Mouse (Mus musculus) liver, adult (tissue): Measurements from ENCODE around the gene Tbc1d16.

Source experiments
- GATA4 ChIP-seq: IDR thresholded peaks from 2 replicates; pipeline ENCODE4 v1.6.1; 2014; ENCODE audit warnings: mild to moderate bottlenecking, low read length; ENCODE audit not compliant: insufficient replicate concordance

Tbc1d16 gene

DNA sequence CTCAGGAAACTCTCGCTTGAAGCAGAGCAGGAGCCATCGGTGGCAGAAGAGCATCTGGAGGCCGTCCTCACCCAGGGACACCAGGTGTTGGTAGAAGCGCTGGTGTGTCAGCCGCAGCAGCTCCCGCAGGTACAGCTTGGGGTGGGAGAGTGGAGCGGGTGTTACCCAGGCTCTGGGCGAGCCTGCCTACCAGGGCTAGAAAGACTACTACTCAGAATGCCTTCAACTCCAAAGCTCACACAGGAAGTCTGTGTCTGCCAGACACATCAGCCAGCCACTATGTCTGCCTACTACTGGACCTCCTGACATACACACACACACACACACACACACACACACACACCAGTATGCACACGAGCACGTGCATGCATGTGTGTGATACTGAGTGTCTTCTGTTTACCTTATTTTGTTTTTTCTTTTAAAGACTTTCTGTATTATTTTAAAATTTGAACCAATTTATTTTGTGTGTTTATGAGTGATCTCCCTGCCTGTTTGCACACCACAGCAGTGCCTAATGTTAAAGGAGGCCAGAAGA lies 77.2 kb downstream of the Tbc1d16 start:
- no peak for TF ChIP-seq GATA4

DNA sequence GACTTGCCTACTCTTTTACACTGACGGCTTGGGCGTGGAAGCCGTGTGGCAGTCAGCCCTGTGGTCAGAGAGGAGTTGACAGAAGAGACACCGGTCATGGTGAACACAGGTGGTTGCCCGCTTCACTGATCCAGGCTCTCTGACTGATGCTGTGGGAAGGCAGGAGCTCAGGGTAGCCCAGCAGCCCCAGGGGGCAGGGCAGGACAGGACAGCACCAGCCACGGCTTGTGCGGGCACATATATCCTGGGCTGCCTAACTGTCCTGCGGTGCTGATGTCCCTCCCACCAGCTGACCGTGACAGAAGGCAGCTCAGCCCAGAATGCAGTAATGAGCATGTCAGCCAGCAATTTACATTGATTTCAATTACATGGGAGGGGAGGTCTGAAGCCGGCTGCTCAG lies 77.9 kb downstream of the Tbc1d16 start:
- TF ChIP-seq GATA4, result no peak

DNA sequence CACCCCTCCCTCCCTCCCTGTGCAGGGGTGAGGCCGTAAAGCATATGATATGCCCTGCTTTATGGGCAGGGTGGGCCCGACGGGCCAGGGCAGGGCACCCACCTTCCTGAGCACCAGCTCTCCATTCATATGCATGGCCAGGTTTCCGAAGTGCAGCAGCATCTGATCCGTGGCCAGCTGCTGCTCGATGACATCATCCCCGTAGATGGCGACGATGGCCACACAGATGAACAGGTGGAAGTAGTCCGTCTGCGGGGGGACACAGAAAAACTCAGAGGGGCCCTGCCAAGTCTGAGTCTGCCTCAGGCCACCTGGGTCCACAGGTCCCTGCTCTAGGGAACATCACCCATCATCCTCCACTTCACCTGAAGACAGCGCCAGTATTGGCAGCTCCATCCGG lies 79.5 kb downstream of the Tbc1d16 start:
- no peak for TF ChIP-seq GATA4

DNA sequence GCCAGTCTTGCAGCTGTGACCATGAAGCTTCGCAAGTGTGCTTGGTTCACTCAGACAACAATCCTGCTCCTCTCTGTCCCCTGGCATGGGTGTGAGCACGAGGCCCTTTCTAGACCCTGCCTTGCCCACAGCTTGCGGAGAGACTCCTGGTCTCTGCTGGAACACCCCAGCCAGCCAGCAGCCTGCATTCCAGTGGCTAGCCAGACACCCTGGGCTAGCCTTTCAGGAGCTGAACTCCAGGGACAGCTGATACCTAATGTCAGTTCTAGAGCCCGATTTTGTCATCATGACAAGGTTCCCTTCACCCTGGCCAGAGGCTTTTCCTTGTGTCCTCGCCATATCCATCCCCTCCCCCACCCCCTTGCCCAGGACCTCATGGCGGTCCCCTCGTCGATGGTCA lies 81.1 kb downstream of the Tbc1d16 start:
- no peak for TF ChIP-seq GATA4

DNA sequence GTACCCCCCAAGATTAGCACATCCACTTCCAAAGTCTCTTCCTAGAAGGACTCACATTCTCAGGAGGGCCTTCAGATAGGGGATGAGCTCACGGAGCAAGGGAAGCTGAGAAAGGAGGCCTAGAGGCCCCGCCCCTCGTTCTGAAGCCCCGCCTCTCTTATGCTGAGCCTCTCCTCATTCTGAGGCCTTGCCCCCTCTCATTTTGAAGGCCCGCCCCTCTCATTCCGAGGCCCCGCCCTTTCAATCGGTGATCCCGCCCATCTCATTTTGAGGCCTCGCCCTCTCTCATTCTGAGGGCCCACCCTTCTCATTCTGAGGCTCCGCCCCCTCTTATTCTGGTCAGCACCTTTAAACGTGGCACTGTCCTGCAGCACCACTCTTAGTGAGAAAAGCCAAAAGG lies 82.2 kb downstream of the Tbc1d16 start:
- TF ChIP-seq GATA4, result no peak

DNA sequence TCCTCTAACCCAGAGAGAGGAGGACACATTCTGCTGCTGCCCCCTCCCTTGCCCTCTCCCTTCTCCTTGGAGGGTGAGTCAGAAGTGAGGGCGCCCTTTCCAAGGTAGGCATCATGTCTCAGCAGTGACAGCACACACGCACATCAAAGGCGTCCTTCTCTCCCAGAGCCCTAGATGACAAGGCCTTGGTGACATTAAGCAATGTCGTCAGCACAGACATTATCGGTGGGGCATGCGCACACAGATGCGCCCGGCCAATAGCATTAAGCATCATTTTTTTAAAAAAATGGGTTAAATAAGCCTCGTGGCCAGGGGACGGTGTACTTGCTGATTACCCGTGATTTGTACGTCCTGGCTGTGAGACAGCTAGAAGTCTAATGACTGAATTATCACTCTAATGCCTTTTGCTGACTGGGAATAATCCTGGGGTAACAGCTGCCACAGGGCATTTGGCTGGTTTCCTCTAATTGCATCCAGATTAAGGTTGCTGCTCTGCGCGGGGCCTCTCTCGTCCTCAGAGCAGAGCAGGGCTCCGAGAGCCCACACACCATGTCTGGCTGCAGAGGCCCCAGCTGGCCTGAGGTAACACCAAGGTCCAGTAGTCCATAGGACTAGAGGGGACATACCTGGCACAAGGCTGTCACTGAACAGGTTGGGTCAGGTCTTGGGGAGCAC lies 83.4 kb downstream of the Tbc1d16 start:
- TF ChIP-seq GATA4, result no peak

DNA sequence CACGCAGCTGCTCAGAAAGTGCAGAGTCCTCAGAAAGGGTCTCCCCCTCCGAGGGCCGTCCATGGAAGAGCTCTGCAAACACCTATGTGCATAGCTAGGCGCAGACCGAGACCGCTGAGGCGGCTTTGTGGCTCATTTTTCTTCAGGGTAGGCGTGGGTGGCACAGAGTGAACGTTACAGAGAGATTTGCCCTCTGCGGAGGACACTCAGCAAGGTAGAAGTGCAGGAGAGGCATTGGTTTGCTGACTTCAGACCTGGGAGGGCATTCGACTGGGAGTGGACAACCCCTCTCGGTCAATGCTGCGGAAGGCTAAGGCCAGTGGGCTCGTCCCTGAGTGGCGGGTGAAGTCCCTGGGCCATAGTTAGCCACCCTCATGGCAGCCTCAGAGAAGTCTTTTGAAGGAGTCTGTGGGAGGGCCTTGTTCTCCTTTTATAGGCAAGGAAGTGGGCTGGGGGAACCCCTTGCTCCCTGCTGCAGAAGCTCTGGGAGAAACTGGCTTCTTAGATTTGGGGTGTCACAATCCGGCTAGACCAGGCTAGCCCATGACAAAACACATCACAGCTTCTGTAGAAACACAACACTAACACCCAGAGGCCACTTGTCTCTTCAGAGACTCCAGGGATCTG lies 84.8 kb downstream of the Tbc1d16 start:
- no peak for TF ChIP-seq GATA4

DNA sequence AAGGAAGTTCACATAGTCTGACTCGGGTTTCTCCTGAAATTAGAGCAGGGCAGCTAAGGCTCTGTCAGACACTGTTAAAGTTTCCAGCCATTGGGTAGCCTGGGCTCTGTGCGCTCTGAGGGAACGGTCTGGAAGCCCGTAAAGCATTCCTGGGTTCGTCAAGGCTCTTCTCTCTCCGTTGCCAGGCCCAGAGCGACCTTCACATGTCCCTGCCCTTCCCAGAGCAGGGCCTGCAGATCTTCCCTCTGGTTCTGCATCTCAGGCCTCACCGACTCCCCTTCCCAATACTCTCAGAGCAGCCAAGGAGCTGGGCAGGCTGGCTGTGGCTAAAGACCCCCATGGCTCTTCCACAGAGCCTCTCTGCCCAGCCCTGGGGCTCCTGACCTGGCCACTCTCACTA lies 85.7 kb downstream of the Tbc1d16 start:
- no peak for TF ChIP-seq GATA4

DNA sequence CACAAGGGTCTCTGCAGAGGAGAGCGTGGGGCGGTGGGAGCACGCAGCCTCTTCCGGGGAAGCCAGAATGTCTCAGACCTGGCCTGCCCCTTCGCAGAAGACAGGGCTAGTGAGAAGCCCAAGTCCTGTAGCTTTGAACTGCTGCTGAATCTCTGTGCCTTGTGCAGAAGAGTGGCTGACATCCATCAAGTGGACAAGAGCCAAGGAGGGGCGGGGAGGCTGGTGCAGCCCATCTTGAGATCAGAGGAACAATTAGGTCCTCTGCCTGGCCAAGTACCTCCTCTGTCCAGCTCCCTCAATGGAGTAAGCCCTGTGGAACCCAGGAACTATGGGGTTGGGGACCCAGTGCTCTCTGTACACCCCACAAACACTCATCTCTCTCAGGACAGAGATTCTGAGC lies 89.3 kb downstream of the Tbc1d16 start:
- TF ChIP-seq GATA4, result no peak

DNA sequence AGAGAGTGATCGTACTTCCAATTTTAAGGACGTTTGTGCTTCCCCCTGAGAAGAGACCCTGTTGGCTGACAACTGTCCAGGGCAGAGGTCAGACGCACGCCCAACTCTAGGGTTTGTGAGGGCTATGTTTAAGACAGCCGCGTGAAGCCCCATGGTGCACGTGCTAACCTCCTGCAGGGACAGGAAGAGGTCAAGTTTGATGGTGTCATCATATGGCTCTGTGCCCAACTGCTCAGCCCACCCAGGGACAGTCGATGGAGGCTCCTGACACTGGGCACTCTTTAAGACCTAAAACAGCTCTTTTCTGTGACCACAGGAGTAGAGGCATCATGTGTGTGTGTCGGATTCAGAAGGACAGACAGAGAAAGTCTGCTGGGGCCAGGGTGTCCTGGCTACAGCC lies 90.1 kb downstream of the Tbc1d16 start:
- no peak for TF ChIP-seq GATA4

DNA sequence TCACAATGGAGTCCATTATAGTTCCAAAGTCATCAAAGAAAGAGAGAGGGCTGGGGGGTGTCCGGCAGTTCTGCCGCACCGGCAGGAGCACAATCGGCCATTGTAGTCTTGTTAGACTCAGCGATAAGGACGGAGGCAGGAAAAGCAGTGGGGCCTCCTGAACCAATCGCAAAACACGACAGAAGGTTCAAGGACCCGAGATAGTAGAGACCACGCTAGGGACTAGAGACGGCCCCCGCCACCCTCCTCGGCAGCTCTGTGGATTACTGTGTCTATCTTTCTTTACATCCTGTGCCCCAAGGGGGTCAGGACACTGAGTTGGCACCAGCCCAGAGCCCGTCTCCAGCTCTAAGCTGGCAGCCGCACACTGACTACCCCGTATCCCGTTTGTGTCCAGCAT lies 93.7 kb downstream of the Tbc1d16 start:
- TF ChIP-seq GATA4, result peak; percentile 83; the same call in 1 of the 2 replicates

DNA sequence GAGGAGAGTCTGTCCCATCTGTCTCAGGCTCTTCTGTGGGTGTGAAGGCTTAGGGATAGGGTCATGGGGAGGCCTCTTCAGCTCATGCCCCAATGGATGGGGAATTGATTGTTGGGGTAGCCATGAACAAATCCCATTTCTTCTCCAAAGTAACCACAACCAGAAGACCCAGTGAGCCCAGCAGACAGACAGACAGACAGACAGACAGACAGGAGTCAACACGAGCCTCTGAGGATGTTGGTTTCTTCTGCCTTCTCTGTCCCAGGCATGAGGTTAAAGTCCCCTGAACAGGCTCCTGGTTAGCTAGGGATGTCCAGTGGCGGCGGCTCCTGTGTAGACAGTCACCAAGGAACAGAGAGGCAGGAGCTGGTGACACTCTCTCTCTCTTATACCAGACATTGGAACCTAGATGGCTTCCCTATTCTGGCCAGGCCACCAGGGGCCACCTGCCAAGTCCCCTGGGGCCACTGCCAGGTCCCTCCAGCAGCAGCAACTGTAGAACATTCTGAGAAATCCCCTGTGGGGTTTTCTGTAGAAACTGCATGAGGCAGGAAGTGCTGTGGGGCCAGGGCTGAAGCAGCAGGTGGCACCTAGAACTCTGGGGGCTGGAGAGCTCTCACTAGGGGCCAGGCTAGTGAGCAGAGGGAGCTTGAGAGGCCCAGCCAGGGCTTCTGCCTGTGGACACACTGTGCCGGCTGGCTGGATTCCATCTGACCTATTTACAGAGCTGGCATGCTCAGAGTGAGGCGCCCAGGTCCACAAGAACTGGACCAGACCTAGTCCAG lies 94.7 kb downstream of the Tbc1d16 start:
- TF ChIP-seq GATA4, result no peak

DNA sequence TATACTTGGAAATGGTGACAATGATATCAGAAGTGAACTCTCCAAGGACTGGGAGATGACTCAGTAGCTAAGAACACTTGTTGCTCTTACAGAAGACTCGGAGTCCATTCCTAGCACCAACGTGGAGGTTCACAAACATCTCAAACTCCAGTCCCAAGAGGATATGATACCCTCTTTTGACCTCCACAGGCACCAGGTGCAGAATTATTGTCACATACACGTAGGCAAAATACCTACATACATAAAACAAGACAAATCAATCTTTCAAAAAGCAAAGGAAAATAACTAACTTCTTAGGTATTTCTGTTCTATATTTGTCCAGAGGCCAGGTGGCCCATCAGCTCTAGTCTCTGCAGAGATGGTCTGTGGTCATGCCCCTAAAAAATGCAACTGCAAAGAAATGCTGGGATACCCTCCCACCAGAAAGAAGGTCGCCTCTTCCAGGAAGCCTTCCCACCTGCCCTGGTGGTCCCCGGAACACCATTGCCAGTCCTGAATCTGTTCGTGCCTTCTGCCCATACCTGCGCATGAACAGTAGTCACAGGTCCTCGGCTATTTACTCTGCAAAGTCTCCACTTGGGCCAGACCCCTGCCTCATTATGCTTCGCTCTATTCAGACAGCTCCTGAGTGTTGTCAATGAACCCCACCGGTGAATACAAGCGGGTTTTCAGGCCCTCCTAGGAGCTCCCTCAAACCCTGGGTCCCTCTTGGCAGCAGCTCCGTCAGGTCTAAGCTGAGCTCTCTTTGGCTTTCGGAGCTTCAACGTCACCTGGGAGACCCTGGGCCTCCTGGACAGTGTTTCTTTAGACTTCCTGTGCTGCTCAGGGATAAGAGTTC lies 95.9 kb downstream of the Tbc1d16 start:
- TF ChIP-seq GATA4, result no peak

DNA sequence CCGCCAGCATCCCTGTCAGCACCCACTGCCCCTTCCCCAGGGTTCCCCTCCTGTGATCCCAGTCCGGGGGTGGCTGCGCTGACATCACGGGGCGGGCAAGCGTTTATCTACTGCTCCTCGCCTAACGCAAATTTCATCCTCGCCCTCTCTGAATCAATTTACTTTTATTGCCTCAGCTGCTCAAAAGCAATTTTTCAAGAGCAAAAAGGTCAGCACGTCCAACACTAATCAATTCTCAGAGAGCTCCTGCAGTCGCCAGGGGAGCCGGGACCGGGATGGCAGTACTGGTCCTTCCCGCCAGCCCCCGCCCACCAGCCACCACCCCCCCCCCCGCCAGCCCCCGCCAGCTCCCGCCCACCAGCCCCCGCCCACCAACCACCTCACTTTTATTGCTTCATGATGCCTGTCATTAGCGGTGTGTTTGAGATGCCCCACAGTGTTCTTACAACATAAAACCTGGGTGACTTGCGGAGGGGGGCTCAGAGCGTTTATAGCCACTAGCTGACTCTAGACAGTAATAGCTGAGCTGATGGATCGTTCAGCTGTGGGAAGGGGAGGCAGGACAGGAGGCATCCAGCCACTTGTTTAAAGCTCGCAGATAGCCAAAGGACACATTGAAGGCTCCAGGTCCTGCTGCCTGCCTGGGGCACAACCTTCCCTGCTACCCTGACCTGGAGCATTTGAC lies 98.1 kb downstream of the Tbc1d16 start:
- no peak for TF ChIP-seq GATA4
